Mouse (Mus musculus): ENCODE measurements around the gene Rab17.

GRCm38 (mm10) chr1:91008147-91008682, 38.8 kb upstream of the Rab17 start:
- TF ChIP-seq CTCF (IDR thresholded peaks at IDR 0.05; ENCODE audit: low read depth, low read length) = no peak
- no peak for TF ChIP-seq TAL1 (conservative IDR thresholded peaks at IDR 0.05; ENCODE audit: low read depth, low read length)
